Mouse (Mus musculus) hindbrain, embryonic 16.5 days (tissue): ENCODE data around the gene Ntn3. TPM values are rescaled to one million over a fixed set of nuclear protein-coding genes. Genes with fewer than 3 reads are reported as not detected.

Experiments used
- ATAC-seq: fragments of 200-750 bp; cut with Nextera tagmentation; 2 replicates; pipeline ENCODE4 v1.8.0; 2017; ENCODE audit warnings: moderate TSS enrichment, moderate library complexity
- H3K27ac ChIP-seq: fragments of 300-500 bp; sonication (generic); 2 replicates; pipeline ENCODE4 v1.5.1; 2014; ENCODE audit warnings: low read depth, mild to moderate bottlenecking, control low read depth, low read length, moderate library complexity
- H3K27me3 ChIP-seq: fragments of 300-500 bp; sonication (generic); replicated peaks from 2 replicates; pipeline ENCODE4 v1.6.1; 2014; ENCODE audit warnings: low read length; ENCODE audit not compliant: control insufficient read depth, insufficient read depth
- H3K36me3 ChIP-seq: fragments of 300-500 bp; sonication (generic); 2 replicates; pipeline ENCODE4 v1.6.1; 2014; ENCODE audit warnings: mild to moderate bottlenecking, low read length, moderate library complexity, mixed read lengths; ENCODE audit not compliant: control insufficient read depth, insufficient read depth
- H3K4me1 ChIP-seq: fragments of 300-500 bp; sonication (generic); 2 replicates; pipeline ENCODE4 v1.6.1; 2014; ENCODE audit warnings: low read depth, low read length; ENCODE audit not compliant: control insufficient read depth, insufficient read depth
- H3K4me2 ChIP-seq: fragments of 300-500 bp; sonication (generic); 2 replicates; pipeline ENCODE4 v1.6.1; 2014; ENCODE audit warnings: mild to moderate bottlenecking, low read length, control low read depth, moderate library complexity
- H3K4me3 ChIP-seq: fragments of 300-500 bp; sonication (generic); 2 replicates; pipeline ENCODE4 v1.5.1; 2014; ENCODE audit warnings: mild to moderate bottlenecking, low read length, control low read depth, moderate library complexity
- H3K9ac ChIP-seq: fragments of 300-500 bp; sonication (generic); 2 replicates; pipeline ENCODE4 v1.6.1; 2014; ENCODE audit warnings: low read depth, mild to moderate bottlenecking, control low read depth, low read length, moderate library complexity
- H3K9me3 ChIP-seq: fragments of 300-500 bp; sonication (generic); 2 replicates; pipeline ENCODE4 v1.6.1; 2014; ENCODE audit warnings: mild to moderate bottlenecking, low read length, moderate library complexity; ENCODE audit not compliant: control insufficient read depth
- WGBS: fragments of 180-500 bp; shearing (Covaris S2); extraction: QIAGEN DNeasy Blood & Tissue Kit; methylation state at CpG from one replicate; pipeline ENCODE4 v1.1.7; 2014; 5-methylcytosine and 5-hydroxymethylcytosine counted together
- polyA plus RNA-seq: library from polyadenylated mRNA; unstranded; fragments of >200 nt; fragmentation: Nextera tagmentation; extraction: Ambion mirVana; gene quantifications from 2 replicates; pipeline ENCODE4 v1.2.1, GENCODE M21; 2015

The Ntn3 gene
- polyA plus RNA-seq, 1 experiment from 2014 or later, result 4.6 TPM

GRCm38 (mm10) chr17:24205908-24206361, 3.4 kb downstream of the Ntn3 start:
- Histone ChIP-seq H3K36me3 (no peaks in the 10 kb centered on the region), H3K4me3 (peak overlapping the region; percentile 77), H3K27me3 (no peaks in the 10 kb centered on the region), H3K4me2 (peak overlapping the region; percentile 82), H3K9ac (peak overlapping the region; percentile 90), H3K4me1 (peaks cover 68% of the 10 kb centered on the region), H3K9me3 (no peaks in the 10 kb centered on the region), H3K27ac (peak overlapping the region; percentile 77)
- no peak; the same call in 1 of the 2 replicates for ATAC-seq
- 4% methylated on average over 15 of the region's 15 CpGs for WGBS

GRCm38 (mm10) chr17:24205284-24205888, 3.9 kb downstream of the Ntn3 start, which contains the start of gene Tbc1d24:
Gene Tbc1d24, minus strand, starts transcription at chr17:24205562.
- H3K9me3 ChIP-seq, result no peaks in the 10 kb centered on the region
- H3K27me3 ChIP-seq, result no peaks in the 10 kb centered on the region
- WGBS, result under 1% methylated on average over 49 of the region's 65 CpGs
- no peaks in the 10 kb centered on the region for H3K36me3 ChIP-seq
- peak; percentile 80 for ATAC-seq
- H3K4me3 ChIP-seq, result peak within 1 kb of the TSS; percentile 77
- H3K4me1 ChIP-seq, result peaks cover 63% of the 10 kb centered on the region
- H3K9ac ChIP-seq, result peak within 1 kb of the TSS; percentile 90
- peak within 1 kb of the TSS; percentile 82 for H3K4me2 ChIP-seq
- H3K27ac ChIP-seq, result peak within 1 kb of the TSS; percentile 77

- H3K4me1 ChIP-seq, result peaks cover 65% of the 10 kb centered on the region
- ATAC-seq, result no peak
These were observed 4.5 kb downstream of the Ntn3 start for GRCm38 (mm10) chr17:24204846-24205245.

DNA sequence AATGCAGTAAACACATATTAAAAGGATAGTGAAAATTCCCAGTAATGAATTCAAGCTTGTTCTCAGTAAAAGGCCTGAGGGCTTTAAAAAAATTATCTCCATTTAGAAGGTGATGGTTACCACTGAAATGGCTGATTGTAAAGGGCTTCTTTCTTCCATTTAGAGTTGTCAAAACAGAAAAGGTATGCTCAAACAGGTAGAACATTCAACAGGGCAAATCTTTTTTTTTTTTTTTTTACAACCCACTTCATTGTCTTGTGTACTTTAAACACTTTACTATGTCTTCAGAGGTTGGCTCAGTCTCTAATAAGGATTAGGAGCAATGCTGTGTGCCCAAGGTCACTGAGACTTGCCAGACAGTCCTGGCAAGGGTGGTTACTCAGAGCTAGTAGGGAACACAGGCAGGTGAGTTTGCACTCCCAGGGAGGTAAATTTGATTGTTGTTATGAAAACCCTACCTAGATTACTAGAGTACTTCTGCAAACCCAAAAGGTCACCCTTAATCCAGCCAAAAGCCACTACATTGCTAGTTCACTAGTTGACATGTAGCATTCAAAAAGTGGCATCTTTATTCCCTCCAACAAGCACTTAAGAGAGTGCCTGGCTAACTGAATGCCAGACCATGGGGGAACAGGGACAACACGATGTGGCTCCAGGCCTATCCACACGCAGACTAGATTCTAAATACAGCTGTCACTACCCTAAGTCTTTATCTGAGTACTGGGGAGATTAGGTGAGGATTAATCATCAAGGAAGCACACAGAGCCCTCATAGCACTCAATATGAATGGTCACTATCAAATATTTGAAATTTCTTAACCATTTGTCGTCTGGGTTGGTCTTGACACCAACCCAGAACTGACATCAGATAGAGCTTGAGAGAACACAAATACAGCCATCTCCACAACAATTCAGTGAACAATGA, 5.5 kb downstream of the Ntn3 start:
- Histone ChIP-seq H3K27ac (no peak overlapping the region), H3K4me1 (peaks cover 58% of the 10 kb centered on the region), H3K9ac (peak overlapping the region; percentile 90), H3K27me3 (no peaks in the 10 kb centered on the region), H3K9me3 (no peaks in the 10 kb centered on the region), H3K4me2 (peak overlapping the region; percentile 82), H3K36me3 (no peaks in the 10 kb centered on the region), H3K4me3 (peak overlapping the region; percentile 77)
- ATAC-seq, result no peak
- WGBS, result 78% methylated on average over 3 of the region's 3 CpGs

More at GRCm38 (mm10) chr17:24204846-24205245, 4.5 kb downstream of the Ntn3 start:
- Histone ChIP-seq H3K27me3 (no peaks in the 10 kb centered on the region), H3K4me3 (peak overlapping the region; percentile 77), H3K36me3 (no peaks in the 10 kb centered on the region), H3K4me2 (peak overlapping the region; percentile 82), H3K27ac (peak overlapping the region; percentile 59), H3K9ac (peak overlapping the region; percentile 90), H3K9me3 (no peaks in the 10 kb centered on the region)
- WGBS, result 6% methylated on average over 7 of the region's 7 CpGs

GRCm38 (mm10) chr17:24203068-24203467, 6.3 kb downstream of the Ntn3 start:
- peaks cover 50% of the 10 kb centered on the region for H3K4me1 ChIP-seq
- H3K9me3 ChIP-seq, result no peaks in the 10 kb centered on the region
- 44% methylated on average over 4 of the region's 4 CpGs for WGBS
- no peak for ATAC-seq
- no peaks in the 10 kb centered on the region for H3K27me3 ChIP-seq
- H3K4me3 ChIP-seq, result peak overlapping the region; percentile 14; the same call in 1 of the 2 replicates
- peak overlapping the region; percentile 82 for H3K4me2 ChIP-seq
- H3K27ac ChIP-seq, result no peak overlapping the region
- H3K36me3 ChIP-seq, result no peaks in the 10 kb centered on the region
- H3K9ac ChIP-seq, result peak overlapping the region; percentile 46

GRCm38 (mm10) chr17:24201092-24201491, 8.2 kb downstream of the Ntn3 start:
- ATAC-seq, result no peak
- peaks cover 30% of the 10 kb centered on the region for H3K4me1 ChIP-seq
- no peak overlapping the region for H3K4me2 ChIP-seq
- WGBS, result 84% methylated on average over 4 of the region's 4 CpGs
- H3K4me3 ChIP-seq, result no peak overlapping the region
- no peaks in the 10 kb centered on the region for H3K9me3 ChIP-seq
- H3K9ac ChIP-seq, result no peak overlapping the region
- H3K36me3 ChIP-seq, result no peaks in the 10 kb centered on the region
- H3K27me3 ChIP-seq, result no peaks in the 10 kb centered on the region
- H3K27ac ChIP-seq, result no peak overlapping the region

- Histone ChIP-seq H3K9me3 (no peaks in the 10 kb centered on the region), H3K27me3 (no peaks in the 10 kb centered on the region), H3K4me1 (peaks cover 24% of the 10 kb centered on the region), H3K27ac (no peak overlapping the region), H3K9ac (no peak overlapping the region), H3K4me2 (no peak overlapping the region), H3K4me3 (no peak overlapping the region), H3K36me3 (no peaks in the 10 kb centered on the region)
- ATAC-seq, result no peak
- WGBS, result 64% methylated on average over 4 of the region's 4 CpGs
These were observed 9.6 kb downstream of the Ntn3 start for GRCm38 (mm10) chr17:24199741-24200140.

- ATAC-seq, result no peak
- Histone ChIP-seq H3K27ac (no peak overlapping the region), H3K4me2 (no peak overlapping the region), H3K27me3 (no peaks in the 10 kb centered on the region), H3K4me3 (no peak overlapping the region), H3K9me3 (no peaks in the 10 kb centered on the region), H3K36me3 (no peaks in the 10 kb centered on the region), H3K4me1 (peaks cover 19% of the 10 kb centered on the region), H3K9ac (no peak overlapping the region)
- WGBS, result 83% methylated on average over 4 of the region's 4 CpGs
These were observed 10.1 kb downstream of the Ntn3 start for GRCm38 (mm10) chr17:24199252-24199651.
